Mouse (Mus musculus) stomach, embryonic 16.5 days (tissue): Measurements from ENCODE around the gene Fkbp6. TPM values are rescaled to one million over a fixed set of nuclear protein-coding genes. Genes with fewer than 3 reads are reported as not detected.

Experiments used
- ATAC-seq: fragments of 200-750 bp; cut with Nextera tagmentation; 2 replicates; pipeline ENCODE4 v1.8.0; 2017; ENCODE audit warnings: moderate number of reproducible peaks, moderate TSS enrichment; ENCODE audit not compliant: insufficient read depth, low FRiP score
- H3K27ac ChIP-seq: fragments of 300-500 bp; sonication (generic); 2 replicates; pipeline ENCODE4 v1.5.1; 2014; ENCODE audit warnings: low read length
- H3K27me3 ChIP-seq: fragments of 300-500 bp; sonication (generic); 2 replicates; pipeline ENCODE4 v1.6.1; 2014; ENCODE audit warnings: low read length, control low read depth, mixed read lengths; ENCODE audit not compliant: control insufficient read depth, insufficient read depth
- H3K36me3 ChIP-seq: fragments of 300-500 bp; sonication (generic); 2 replicates; pipeline ENCODE4 v1.6.1; 2014; ENCODE audit warnings: low read length; ENCODE audit not compliant: control insufficient read depth, insufficient read depth
- H3K4me1 ChIP-seq: fragments of 300-500 bp; sonication (generic); 2 replicates; pipeline ENCODE4 v1.6.1; 2014; ENCODE audit warnings: low read length, control low read depth, mixed read lengths; ENCODE audit not compliant: control insufficient read depth, insufficient read depth
- H3K4me2 ChIP-seq: fragments of 300-500 bp; sonication (generic); 2 replicates; pipeline ENCODE4 v1.6.1; 2014; ENCODE audit warnings: low read depth, low read length, mixed read lengths
- H3K4me3 ChIP-seq: fragments of 300-500 bp; sonication (generic); replicated peaks from 2 replicates; pipeline ENCODE4 v1.5.1; 2014; ENCODE audit warnings: mild to moderate bottlenecking, low read length
- H3K9ac ChIP-seq: fragments of 300-500 bp; sonication (generic); 2 replicates; pipeline ENCODE4 v1.6.1; 2014; ENCODE audit warnings: low read length
- H3K9me3 ChIP-seq: fragments of 300-500 bp; sonication (generic); replicated peaks from 2 replicates; pipeline ENCODE4 v1.6.1; 2016; ENCODE audit warnings: low read length, control low read depth; ENCODE audit not compliant: control insufficient read depth
- WGBS: fragments of 180-500 bp; shearing (Covaris S2); extraction: QIAGEN DNeasy Blood & Tissue Kit; methylation state at CpG from one replicate; pipeline ENCODE4 v1.1.7; 2014; 5-methylcytosine and 5-hydroxymethylcytosine counted together
- microRNA-seq: library from miRNA; unstranded; fragments of <30 nt; microRNA quantifications from one replicate; pipeline ENCODE4, GENCODE M21; 2016
- polyA plus RNA-seq: library from polyadenylated mRNA; unstranded; fragments of >200 nt; fragmentation: Nextera tagmentation; extraction: Ambion mirVana; gene quantifications from 2 replicates; pipeline ENCODE4 v1.2.1, GENCODE M21; 2015

The Fkbp6 gene
- polyA plus RNA-seq, 1 experiment from 2014 or later = 0.30 TPM

DNA sequence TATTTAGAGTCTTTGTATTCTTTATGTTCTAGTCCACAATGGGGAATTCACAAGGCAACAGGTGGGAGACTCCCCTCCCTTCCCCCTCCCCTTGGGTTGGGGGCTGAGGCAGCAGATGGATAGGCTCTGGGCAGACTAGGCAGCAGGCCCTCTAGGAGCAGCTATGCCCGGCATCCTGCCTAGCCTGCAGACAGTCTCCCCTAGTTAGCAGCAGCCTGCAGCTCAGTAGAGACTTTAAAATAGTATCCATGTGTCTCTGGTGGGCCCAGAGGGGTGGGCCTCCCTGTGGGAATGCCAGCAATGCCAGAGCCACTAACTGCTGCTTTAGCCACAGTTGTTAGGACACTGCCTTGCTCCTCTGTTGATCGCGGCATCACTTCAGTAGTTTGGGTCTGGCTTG, 107.2 kb downstream of the Fkbp6 start:
- Histone ChIP-seq H3K27ac (no peak overlapping the region), H3K27me3 (no peaks in the 10 kb centered on the region), H3K9me3 (no peaks in the 10 kb centered on the region), H3K36me3 (peaks cover 38% of the 10 kb centered on the region), H3K4me3 (no peak overlapping the region), H3K4me2 (no peak overlapping the region), H3K9ac (no peak overlapping the region), H3K4me1 (no peaks in the 10 kb centered on the region)
- no peak for ATAC-seq
- 89% methylated on average over 3 of the region's 3 CpGs for WGBS

DNA sequence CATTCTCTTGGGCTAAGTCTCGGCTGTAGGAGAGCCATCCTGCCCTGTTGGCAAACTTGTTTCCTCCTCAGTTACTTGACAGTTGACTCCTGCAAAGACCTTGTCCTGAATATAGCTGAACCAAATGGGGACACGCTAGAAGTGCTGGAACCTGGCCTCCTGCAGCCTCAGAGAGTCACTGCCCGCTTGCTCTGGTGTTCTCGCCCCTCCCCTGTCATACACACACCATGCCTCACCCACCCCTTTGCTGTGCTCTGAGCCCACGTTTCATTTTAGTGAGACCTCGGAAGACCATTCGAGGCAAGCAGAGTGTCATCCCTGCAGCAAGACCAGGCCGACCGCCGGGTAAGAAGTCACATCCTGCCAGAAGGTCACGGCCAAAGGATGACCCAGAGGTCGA, 107.7 kb downstream of the Fkbp6 start:
- Histone ChIP-seq H3K4me3 (no peak overlapping the region), H3K9me3 (no peaks in the 10 kb centered on the region), H3K27me3 (no peaks in the 10 kb centered on the region), H3K9ac (no peak overlapping the region), H3K27ac (no peak overlapping the region), H3K36me3 (peaks cover 36% of the 10 kb centered on the region), H3K4me2 (no peak overlapping the region), H3K4me1 (no peaks in the 10 kb centered on the region)
- 78% methylated on average over 12 of the region's 12 CpGs for WGBS
- no peak for ATAC-seq

Small RNA genes within 50 kb of the gene (microRNA-seq; reads per million reads assigned to microRNA genes)
- 1.7 reads per million, percentile 2 among the genes with 10 or more reads in this experiment for gene Mir7033

Other genes with a start within 250 kb of the Fkbp6 start
- 23.9 and 26.4 TPM in 2 replicates for gene Tbl2, start 200.4 kb downstream of the Fkbp6 start, polyA plus RNA-seq
- gene Bcl7b, start 181.8 kb downstream of the Fkbp6 start, polyA plus RNA-seq = 50.1 and 54.6 TPM in 2 replicates
- 24.3 and 28.5 TPM in 2 replicates for gene Baz1b, start 162.8 kb downstream of the Fkbp6 start, polyA plus RNA-seq
- 0.47 and 1.5 TPM in 2 replicates for gene Fzd9, start 98.8 kb downstream of the Fkbp6 start, polyA plus RNA-seq
- gene Trim50, start 3.3 kb upstream of the Fkbp6 start, polyA plus RNA-seq = 1.2 and 1.3 TPM in 2 replicates
- gene Nsun5, start 19.9 kb upstream of the Fkbp6 start, polyA plus RNA-seq = 31.5 and 34.6 TPM in 2 replicates
- 7.7 and 8.7 TPM in 2 replicates for gene Pom121, start 44.5 kb upstream of the Fkbp6 start, polyA plus RNA-seq
- gene Hip1, start 195.1 kb upstream of the Fkbp6 start, polyA plus RNA-seq = 22.2 and 26.5 TPM in 2 replicates
- not detected in 2 replicates for gene Ccl26, start 213.5 kb upstream of the Fkbp6 start, polyA plus RNA-seq
- gene Ccl24, start 223.0 kb upstream of the Fkbp6 start, polyA plus RNA-seq = 5.4 and 8.6 TPM in 2 replicates